Mouse (Mus musculus) G1E (cell line): ENCODE results near the gene Dynlt1c. TPM values are rescaled to one million over a fixed set of nuclear protein-coding genes. Genes with fewer than 3 reads are reported as not detected.
"Not testable (repeated sequence)": the region's sequence is repeated elsewhere in the genome, so short reads cannot be mapped to it uniquely, and the experiment has no call there.

Experiments used
- ATAC-seq: 2 replicates; pipeline ENCODE4 v1.8.0; 2016; ENCODE audit warnings: mild to moderate bottlenecking; ENCODE audit not compliant: insufficient number of reproducible peaks, poor library complexity, low FRiP score, severe bottlenecking; ENCODE audit errors: extremely low read depth
- DNase-seq: peaks from one replicate; pipeline ENCODE4 v3.0.0; 2012; ENCODE audit warnings: low spot score
- H3K27me3 ChIP-seq: 2 replicates; pipeline ENCODE4 v1.6.1; 2012; ENCODE audit warnings: mild to moderate bottlenecking, low read length, inconsistent platforms; ENCODE audit not compliant: insufficient read depth
- H3K36me3 ChIP-seq: replicated peaks from 2 replicates; pipeline ENCODE3; 2012; ENCODE audit warnings: mild to moderate bottlenecking, inconsistent platforms
- H3K4me1 ChIP-seq: 2 replicates; pipeline ENCODE4 v1.6.1; 2012; ENCODE audit warnings: low read depth, low read length, inconsistent platforms, mixed read lengths; ENCODE audit not compliant: insufficient read depth
- H3K4me3 ChIP-seq: 2 replicates; pipeline ENCODE4 v1.5.1; 2012; ENCODE audit warnings: low read depth, mild to moderate bottlenecking, inconsistent platforms, low read length, moderate library complexity, mixed read lengths
- H3K9me3 ChIP-seq: replicated peaks from 2 replicates; pipeline ENCODE4 v1.6.1; 2012; ENCODE audit warnings: inconsistent platforms
- polyA plus RNA-seq: library from polyadenylated mRNA; stranded (reverse); fragments of >175 nt; gene quantifications from 2 replicates; pipeline ENCODE4 v1.2.3, GENCODE M21; 2012
- total RNA-seq, 2 experiments: library from RNA; stranded (forward) in 1 of 2; stranded (reverse) in 1 of 2; fragments of 200-1000 nt in 1 of 2; fragments of >200 nt in 1 of 2; fragmentation: Nextera tagmentation in 1 of 2; gene quantifications; 2 replicates each; pipeline ENCODE4 v1.2.3; 2014 to 2017

Gene Dynlt1c
- total RNA-seq (2014; fragmentation: Nextera tagmentation) (28.3 and 36.5 TPM in 2 replicates), total RNA-seq (2017) (21.5 and 27.6 TPM in 2 replicates), polyA plus RNA-seq (0.75 and 1.7 TPM in 2 replicates)

DNA sequence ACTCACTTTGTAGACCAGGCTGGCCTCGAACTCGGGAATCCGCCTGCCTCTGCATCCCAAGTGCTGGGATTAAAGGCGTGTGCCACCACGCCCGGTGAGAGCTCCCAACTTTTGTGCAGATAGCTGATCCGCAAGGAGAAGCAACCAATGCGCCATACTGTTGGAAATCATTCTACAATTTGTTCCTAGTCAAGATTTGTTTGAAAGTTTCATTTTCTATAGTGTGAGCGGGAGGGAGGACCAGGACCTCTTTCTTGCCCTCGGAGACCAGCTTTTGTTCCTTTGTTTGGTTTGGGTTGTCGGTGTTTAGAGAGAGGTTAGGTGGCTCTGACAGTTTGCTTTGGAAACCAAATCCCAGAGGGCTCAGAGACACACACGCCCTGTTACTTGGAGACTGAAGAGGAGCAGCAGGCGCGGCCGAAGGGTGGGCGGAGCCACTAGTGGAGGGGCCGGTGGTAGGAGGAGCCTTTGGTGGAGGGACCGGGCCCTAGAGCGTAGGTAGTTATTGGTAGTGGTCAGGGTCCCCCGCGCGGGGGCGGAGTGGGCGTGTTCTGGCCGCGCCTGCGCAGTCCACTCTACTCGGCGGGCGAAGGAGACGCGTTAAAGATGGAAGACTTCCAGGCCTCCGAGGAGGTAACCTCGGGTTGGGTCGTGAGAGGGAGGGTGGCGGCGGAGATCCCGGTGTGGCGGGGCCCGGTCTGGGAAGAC lies at the start of gene Dynlt1c:
Gene Dynlt1c (plus strand): TSS at position 468 of the 708 bp plus-strand sequence.
- H3K9me3 ChIP-seq, H3K36me3 ChIP-seq, H3K4me1 ChIP-seq, H3K27me3 ChIP-seq: not testable (repeated sequence)
- peak; percentile 13 for DNase-seq
- H3K4me3 ChIP-seq: peak within 1 kb of the TSS; percentile 62; the same call in 1 of the 2 replicates
- ATAC-seq: peak; percentile 98

DNA sequence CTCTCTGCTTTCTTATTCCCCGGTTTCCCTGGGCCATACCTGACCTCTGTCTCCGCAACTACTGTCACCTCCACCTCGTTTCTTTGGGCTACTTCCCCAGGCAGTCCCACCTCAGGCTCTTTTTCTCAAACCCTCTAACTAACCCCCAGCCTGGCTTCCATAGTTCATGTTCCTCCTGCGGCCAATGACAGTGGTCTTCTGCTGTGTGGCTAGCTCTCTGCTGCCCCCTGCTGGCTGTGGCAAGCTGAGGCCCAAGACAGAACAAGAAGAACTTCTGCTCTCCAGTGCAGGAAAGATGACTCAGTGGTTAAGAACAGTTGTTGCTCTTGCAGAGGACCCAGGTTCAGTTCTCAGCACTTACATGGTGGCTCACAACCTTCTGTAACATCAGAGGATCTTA lies 47.7 kb upstream of the Dynlt1c start:
- H3K36me3 ChIP-seq, H3K9me3 ChIP-seq, DNase-seq, H3K4me1 ChIP-seq, H3K4me3 ChIP-seq, H3K27me3 ChIP-seq: not testable (repeated sequence)
- ATAC-seq: peak; percentile 69

DNA sequence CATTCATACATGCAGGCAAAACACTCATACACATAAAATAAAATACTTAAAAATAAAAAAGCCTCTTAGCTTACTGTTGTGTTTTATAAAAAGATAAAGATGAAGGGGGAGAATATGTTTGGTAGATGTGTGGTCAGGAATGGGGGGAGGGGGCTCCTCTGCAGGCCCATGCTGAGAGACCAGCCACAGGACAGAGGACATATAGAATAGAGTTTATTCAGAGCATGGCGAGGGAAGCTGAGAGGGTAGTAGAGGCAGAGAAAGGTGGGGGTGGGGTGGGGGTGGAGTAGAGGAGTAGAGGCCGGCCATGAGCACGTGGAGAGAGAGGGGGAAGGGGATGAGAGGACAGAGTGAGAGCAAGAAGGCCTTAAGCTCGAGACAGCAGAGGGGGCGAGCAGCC lies 47.2 kb upstream of the Dynlt1c start:
- H3K36me3 ChIP-seq, ATAC-seq, DNase-seq, H3K27me3 ChIP-seq, H3K9me3 ChIP-seq, H3K4me1 ChIP-seq, H3K4me3 ChIP-seq: not testable (repeated sequence)

DNA sequence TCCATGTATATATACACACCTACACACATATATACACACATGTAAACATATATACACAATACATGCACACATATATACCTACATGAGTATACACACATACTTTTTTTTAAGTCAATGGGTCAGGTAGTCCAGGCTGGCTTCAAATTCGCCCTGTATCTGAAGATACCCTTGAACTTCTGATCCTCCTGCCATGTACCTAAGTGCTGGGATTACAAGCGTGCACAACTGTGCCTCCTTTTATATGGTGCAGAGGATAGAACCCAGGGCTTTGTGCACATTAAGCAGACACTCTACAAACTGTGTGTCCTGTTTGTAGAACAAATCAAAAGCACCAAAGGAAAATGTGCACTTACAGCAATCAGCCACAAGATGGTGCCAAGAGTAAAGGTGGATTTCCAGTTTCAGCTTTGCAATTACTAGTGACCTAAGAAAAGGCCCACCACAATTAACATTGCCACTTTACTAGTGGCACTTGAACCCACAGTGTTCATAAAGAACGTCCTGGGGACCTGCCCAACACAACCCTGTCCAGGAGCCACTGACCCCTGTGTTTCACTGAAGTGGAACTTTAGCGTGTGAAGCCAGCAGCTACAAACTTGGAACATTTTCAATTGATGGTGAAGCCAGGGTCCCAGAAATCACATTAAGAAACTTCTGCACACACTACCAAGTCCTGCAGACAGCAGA lies 41.9 kb upstream of the Dynlt1c start:
- ATAC-seq, DNase-seq, H3K36me3 ChIP-seq, H3K27me3 ChIP-seq, H3K9me3 ChIP-seq, H3K4me1 ChIP-seq, H3K4me3 ChIP-seq: not testable (repeated sequence)

DNA sequence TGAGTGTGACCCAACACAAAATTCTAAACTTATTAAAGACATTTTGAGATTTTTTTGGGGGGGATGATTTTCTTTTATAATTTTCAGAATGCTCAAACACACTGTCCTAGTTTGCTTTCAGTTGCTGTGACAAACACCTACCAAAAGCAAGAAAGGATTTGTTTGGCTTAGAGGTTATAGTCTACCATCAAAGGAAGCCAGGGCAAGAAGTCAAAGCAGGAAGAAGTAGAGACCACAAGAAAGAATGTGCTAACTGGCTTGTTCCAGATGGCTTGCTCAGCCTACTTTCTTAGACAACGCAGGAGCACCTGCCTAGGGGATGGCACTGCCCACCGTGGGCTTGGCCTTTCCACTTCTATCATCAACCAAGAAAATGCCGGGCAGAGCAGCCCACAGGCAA lies 36.6 kb upstream of the Dynlt1c start:
- not testable (repeated sequence) for H3K4me3 ChIP-seq, DNase-seq, H3K36me3 ChIP-seq, ATAC-seq, H3K27me3 ChIP-seq, H3K4me1 ChIP-seq, H3K9me3 ChIP-seq

DNA sequence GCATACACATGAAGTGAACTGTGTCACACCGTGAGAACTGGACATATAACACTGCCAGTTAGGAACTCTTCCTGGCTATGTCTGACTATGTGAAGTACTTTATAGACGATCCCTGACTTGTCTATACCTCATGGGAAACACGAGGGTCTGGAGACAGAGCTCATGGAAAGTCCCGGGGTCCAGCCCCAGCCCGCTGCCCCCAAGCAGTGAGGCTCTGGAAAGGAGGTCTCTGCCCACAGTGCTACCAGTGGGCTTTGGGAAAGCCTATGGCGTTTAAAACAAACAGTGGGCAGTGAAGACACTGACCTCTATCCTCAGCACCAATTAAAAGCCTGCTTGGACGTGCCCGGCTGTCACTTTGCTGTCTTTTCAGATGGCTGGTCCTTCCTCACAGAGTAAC lies 33.6 kb upstream of the Dynlt1c start:
- ATAC-seq, DNase-seq, H3K27me3 ChIP-seq, H3K9me3 ChIP-seq, H3K36me3 ChIP-seq, H3K4me1 ChIP-seq, H3K4me3 ChIP-seq: not testable (repeated sequence)

DNA sequence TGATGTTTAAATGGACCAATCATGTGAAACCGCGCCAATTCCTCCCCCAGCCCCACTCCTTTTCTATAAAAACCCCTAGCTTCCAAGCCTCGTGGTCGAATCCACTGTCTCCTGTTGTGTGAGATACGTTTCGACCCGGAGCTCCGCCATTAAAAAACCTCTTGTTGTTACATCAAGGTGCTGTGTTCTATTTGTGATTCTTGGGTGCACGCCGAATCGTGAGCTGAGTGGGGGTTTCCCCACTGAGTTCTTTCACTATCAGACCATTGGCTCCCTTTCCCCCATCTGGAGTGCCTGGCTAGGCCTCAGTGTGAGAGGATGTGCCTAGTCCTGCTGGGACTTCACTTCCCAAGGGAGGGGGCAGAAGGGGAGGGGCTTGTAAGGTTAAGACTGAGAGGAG lies 30.2 kb upstream of the Dynlt1c start:
- not testable (repeated sequence) for H3K36me3 ChIP-seq, DNase-seq, H3K4me3 ChIP-seq, ATAC-seq, H3K27me3 ChIP-seq, H3K9me3 ChIP-seq, H3K4me1 ChIP-seq

DNA sequence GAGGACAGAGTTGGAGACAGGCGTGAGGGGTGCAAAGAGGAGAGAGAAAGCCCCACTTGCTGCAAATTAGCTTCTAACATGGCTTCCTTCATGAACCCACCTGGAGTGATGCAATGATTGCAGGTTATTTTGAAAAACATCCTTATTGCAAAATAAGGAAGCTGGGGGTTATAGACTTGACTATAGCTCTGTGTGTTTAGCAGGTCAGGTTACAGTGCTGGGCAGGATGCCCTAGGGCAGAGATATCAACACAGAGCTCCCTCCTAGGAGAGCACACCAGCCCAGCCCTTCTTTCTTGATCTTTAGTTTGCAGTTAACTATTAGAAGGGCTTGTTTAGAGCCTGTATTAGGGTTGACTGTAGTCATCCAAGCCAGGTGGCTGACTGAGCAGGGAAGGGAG lies 29.3 kb upstream of the Dynlt1c start:
- H3K4me3 ChIP-seq, H3K36me3 ChIP-seq, H3K27me3 ChIP-seq, H3K4me1 ChIP-seq, H3K9me3 ChIP-seq, ATAC-seq: not testable (repeated sequence)
- DNase-seq: peak; percentile 1

DNA sequence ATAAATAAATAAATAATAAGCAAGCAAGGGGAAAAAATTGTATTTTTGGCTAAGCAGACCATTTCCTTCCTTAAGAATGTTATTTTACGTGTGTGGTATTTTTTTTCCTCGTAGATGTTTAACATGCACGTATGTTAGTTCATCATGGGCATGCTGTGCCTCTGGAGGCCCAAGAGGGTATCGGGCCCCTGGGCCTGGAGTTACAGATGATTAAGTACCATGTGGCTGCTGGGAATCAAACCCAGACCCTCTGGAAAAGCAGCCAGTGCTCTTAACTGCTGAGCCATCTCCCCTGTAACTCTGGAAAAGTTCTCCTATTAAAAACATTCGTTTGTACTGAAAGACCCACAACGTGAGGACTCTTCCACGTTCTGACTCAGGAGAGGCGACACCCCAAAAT lies 26.1 kb upstream of the Dynlt1c start:
- not testable (repeated sequence) for H3K4me3 ChIP-seq, H3K4me1 ChIP-seq, ATAC-seq, DNase-seq, H3K27me3 ChIP-seq, H3K36me3 ChIP-seq, H3K9me3 ChIP-seq

DNA sequence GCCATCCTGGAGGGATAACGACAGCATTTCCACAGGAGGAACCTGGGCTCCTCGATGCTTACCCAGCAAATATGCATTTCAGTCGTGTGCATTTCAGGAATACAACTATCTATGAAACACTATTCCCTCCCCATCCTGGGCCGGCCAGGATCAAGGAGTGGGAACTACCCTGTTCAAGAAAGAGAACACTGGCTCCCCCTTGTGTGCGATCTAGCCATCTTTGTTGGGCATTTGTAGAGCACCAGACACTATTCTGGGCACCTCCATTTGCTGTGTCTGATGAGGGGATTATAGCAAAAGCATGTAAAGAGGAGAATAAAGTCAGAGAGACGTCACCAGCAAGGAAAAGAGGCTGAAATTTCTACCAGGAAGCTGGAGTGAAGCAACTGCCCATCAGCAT lies 12.8 kb upstream of the Dynlt1c start:
- H3K9me3 ChIP-seq, DNase-seq, ATAC-seq: not testable (repeated sequence)

DNA sequence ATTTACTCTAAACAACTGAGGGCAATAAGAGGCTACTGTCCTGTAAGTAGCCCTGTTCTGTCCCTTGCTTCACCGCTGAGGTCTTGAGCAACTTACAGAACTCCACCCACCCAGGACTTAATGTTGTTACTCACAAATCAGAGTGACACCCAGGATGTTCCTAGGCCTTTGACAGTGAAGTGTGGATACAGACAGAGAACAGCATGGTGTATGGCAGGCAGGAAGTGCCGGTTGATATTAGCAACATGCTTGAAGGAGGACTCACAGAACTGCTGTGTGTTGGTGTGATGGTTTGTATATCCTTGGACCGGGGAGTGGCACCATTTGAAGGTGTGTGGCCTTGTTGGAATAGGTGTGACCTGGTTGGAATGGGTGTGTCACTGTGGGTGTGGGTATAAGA lies 9.4 kb upstream of the Dynlt1c start:
- H3K4me3 ChIP-seq, H3K4me1 ChIP-seq, ATAC-seq, DNase-seq, H3K27me3 ChIP-seq, H3K9me3 ChIP-seq, H3K36me3 ChIP-seq: not testable (repeated sequence)

More for the DNA sequence above, 12.8 kb upstream of the Dynlt1c start:
- not testable (repeated sequence) for H3K27me3 ChIP-seq, H3K4me3 ChIP-seq, H3K4me1 ChIP-seq, H3K36me3 ChIP-seq

DNA sequence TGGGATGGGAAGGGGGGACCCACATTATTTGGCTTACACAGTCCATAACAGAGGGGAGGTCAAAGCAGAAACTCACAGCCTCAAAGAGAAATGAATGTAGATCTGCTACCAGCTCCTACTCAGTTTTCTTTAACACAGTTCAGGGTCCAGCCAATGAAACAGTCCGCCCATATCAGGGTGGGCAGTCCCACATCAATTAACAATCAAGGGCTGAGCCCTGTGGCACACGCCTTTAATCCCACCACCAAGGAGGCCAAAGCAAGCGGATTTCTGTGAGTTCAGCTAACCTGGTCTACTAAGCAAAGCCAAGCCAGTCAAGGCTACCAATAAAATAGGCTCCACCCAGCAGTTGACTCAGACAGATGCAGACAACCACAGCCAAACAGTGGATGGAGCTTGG lies 7.6 kb upstream of the Dynlt1c start:
- not testable (repeated sequence) for H3K4me3 ChIP-seq, H3K27me3 ChIP-seq, DNase-seq, H3K9me3 ChIP-seq, ATAC-seq, H3K4me1 ChIP-seq, H3K36me3 ChIP-seq
